Mouse (Mus musculus) layer of hippocampus, postnatal 14 days (tissue): ENCODE measurements around the gene Atp2b2. TPM values are rescaled to one million over a fixed set of nuclear protein-coding genes. Genes with fewer than 3 reads are reported as not detected.

Experiments used
- DNase-seq, 2 experiments: peaks; one replicate each; pipeline ENCODE4 v3.0.0; 2021 to 2022; ENCODE audit warnings: low spot score in 2 of 2, mixed read lengths in 1 of 2
- total RNA-seq, 2 experiments: library from RNA; stranded (reverse); gene quantifications; 2 replicates each; pipeline ENCODE4 v1.2.3; 2021

Gene Atp2b2
- total RNA-seq, 2 experiments from 2014 or later: 310 to 322 TPM

- DNase-seq: no peak
Measured at GRCm38 (mm10) chr6:113957232-113957940, 85.0 kb downstream of the Atp2b2 start.

GRCm38 (mm10) chr6:113947515-113947914 lies 94.9 kb downstream of the Atp2b2 start:
- no peak for DNase-seq

DNA sequence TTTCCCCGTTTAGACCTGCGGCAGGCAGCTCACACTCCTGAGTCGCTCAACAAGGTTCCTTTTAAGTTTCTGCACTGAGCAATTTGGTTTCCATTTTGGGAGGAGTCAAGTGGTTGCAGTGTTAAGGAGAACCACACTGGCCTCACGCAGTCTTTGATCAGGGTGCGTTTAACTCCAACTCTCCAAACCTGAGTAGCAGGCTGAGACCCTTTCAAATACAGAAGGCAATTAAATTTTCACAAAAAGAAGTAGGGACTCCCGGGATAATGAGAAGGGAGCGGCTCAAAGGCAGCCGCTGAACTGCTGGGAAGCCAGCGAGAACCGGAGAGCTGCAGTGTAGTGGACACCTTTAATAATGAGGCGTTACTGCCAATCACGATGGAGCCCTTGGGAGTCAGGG lies 100.1 kb downstream of the Atp2b2 start:
- DNase-seq: no peak

DNA sequence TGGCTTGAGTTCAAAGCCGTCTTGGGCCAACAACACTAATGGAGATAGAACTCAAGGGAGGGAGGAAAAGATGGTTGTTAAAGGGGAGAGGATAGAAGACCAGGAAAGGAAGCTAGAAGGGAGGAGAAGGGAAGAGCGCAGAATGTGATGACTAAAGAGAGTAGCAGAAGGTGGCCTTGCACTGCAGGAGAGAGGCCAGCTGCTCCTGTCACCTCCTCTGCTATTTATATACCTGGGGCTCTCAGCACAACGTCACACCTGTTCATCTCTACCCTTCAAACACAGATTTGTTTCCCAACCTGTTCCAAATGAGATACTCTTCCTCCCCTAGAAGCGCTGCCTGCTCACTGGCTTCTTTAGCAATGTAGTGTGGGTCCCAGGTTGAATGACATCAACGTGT lies 101.1 kb downstream of the Atp2b2 start:
- no peak for DNase-seq

DNA sequence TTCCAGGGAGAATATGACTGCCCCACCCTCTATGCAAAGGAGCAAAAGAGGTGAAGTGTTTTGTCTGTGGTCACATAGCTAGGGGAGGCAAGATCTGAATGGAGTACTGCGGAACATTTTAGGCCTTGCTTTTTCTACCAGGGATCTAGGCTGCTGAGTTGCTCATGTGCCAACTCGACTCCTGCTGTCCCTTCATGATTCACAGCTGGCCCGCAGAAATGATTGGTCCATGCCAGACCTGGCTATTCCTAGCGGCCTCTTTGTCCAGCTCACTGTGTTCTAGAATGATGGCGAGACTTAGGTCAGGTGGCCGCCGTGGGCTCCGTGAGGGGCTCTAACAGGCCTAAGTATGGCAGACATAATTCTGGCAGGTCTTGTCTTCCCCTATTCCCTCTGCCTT lies 103.0 kb downstream of the Atp2b2 start:
- no peak for DNase-seq

DNA sequence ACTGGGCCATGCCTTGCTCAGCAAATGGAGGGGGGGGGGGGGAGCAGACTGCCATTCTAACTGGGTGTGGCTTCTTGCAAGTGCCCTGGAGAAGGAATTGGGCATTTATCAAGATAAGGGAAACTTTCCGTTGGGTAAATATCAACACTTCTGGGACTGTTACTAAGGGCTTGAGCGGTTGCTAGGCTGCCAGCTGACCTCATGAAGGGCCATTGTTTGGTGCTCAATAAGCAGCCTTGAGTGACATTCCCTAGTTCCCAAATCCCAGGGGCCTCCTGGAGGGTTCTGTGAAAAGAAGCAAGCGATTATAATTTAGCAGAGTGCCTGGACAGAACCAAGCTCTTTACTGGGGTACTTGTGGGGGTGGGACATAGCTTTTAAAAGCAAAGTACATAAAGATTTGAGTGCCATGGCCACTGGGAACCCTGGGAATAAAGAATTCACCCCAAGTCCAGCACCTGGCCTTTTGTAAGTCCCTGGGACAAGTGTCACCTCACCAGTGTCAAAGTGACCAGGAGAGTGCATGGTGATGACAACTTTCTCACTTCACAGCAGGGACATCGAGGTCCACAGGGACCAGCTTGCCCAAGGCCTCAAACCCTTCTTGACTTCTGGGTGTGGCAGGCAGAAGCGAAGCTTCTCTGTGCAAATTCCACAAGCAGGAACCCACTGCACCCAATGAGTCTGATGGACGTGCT lies 105.5 kb downstream of the Atp2b2 start:
- peak in 1 of 2 experiments; percentile 33 for DNase-seq

GRCm38 (mm10) chr6:113936111-113936510 lies 106.3 kb downstream of the Atp2b2 start:
- peak in 1 of 2 experiments; percentile 44 for DNase-seq

DNA sequence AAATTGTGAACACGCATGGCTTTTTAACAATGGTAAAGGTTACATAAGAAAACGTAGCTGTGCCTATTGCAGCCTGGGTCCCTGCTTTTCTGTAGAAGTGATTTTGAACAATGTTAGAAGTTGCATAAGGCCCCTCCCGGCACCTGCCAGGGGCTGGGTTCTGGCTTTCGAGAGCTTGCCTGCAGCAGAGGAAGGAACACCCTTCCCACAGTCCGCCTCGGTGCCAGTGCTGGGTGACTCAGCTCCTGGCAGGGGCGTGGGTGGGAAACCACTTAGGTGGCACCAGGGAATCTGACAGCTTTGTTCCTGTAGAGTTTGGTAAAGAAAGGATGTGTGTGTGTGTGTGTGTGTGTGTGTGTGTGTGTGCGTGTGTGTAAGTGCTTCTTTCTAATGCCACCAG lies 107.7 kb downstream of the Atp2b2 start:
- peak; percentile 57 to 68 for DNase-seq

DNA sequence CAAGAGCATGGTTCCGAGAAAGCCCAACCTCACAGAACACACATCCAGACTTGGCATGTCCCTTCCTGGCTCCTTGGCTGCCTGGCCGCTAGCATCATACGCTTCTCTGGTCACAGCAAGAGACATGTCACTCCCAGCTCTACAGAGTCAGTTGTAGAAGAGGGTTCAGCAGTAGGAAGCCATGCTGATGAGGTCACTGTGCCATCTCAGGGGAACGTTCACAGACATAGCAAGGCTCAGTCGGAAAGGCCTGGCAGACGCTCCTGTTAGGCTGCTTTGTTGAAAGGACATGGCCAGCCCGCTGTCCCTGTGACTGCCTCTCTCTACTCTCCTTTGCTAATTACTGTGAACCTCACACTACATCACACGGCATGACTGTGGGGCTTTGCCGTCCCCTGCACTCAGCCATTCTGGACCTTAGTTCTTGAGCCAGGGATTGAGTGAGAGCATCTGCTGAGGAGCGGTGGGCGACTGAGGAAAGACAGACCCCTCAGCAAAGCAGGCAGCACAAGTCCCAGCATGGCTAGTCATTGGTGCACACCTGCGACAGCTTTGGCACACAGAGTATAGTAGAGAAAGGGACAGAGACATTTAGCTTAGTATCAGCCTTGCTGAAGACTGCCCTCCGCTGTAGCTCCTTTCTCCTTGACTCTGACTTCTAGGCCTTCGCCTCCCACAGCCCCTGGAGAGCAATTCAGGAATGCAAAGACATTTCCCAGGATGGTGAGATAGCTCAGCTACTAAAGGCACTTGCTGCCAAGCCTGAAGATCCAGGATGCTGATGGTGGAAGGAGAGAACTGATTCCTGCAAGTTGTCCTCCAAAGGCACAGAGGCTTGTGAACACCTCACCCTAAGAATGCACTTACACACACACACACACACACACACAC lies 108.9 kb downstream of the Atp2b2 start:
- no peak for DNase-seq

DNA sequence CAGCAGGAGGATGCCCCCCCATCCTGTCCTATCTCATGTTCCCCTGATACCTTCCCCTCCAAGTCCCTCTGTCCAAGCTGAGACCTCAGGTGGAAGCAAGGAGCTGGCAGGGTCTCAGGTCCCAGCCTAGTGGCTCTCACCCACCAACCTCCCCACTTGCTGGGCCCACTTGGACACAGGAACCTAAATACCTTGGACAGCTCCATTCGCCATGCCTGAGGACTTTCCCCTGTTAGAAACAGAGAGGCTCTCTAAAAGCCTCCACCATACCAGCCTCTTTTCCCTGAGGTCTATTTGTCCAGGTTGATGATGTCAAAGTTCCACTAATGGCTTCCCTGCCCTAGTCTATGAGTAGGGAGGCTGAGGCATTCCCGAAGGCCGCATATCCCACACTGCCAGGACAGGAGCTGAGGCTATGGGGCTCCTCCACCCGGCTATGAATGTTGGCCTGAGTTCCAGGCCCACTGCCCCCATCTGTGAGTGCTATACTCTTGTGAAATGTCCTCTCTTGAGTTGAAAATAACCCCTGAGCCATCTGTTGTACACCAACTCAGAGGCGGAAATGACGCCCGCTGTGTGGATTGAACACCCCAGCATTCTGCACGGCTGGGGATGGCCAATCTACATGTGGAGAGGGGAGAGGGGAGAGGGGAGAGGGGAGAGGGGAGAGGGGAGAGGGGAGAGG lies 113.1 kb downstream of the Atp2b2 start:
- no peak for DNase-seq

DNA sequence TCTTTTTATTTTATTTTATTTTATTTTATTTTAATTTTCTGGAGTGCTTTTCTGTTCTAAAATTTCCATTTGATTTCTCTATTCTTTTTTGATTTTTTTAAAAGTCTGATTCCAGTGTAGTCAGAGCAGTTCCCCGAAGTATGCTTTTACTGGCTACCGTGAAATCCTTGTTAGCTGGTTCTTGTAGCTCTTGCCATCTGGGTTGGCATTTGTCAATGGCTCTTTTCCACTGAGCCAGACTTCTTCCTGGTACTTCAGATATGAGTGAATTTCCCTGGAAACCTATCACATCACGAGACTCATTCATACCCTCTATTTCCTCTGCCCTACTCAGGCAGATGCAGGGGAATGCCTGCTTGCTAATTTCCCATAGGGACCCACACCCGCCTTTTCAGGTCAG lies 119.2 kb downstream of the Atp2b2 start:
- DNase-seq: peak in 1 of 2 experiments; percentile 58

- no peak for DNase-seq
Measured at GRCm38 (mm10) chr6:113920466-113920865, 121.9 kb downstream of the Atp2b2 start.

GRCm38 (mm10) chr6:113912753-113913152 lies 129.7 kb downstream of the Atp2b2 start:
- DNase-seq: no peak

- DNase-seq: no peak
Measured at GRCm38 (mm10) chr6:113911094-113911493, 131.3 kb downstream of the Atp2b2 start.

DNA sequence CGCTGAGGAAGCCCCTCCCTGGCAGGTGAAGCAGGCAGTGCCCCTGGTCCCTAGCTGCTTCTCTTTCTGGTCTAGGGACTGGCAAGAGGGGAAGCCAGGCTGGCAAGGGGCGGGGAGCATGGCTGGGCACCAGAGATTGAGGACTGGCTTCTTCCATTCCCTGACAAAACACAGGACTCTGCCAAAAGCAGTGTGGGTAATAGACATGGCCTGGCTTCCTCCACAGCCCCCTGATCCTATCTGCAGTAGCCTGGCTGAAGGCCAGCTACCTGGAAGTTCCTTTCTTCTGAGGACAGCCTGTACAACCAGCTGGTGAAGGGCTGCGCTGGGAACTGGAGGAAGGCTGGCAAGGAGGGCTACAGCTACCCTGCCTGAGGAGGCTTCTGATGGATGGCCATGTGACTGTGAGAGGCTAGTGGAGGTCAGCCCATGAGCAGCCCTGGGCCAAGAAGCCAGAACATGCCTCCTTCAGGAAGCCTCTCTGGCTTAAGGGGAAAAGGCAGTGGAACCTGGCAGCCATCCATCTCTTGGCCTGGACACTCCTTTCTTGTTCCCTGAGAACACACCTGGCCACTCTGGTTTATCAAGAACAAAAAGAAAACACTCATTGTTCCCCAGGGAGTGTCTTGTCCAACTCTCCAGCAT lies 131.9 kb downstream of the Atp2b2 start:
- DNase-seq: no peak

GRCm38 (mm10) chr6:113909836-113910235 lies 132.6 kb downstream of the Atp2b2 start:
- no peak for DNase-seq

- no peak for DNase-seq
Measured at GRCm38 (mm10) chr6:113908066-113908465, 134.3 kb downstream of the Atp2b2 start.

- no peak for DNase-seq
Measured at GRCm38 (mm10) chr6:113904406-113904805, 138.0 kb downstream of the Atp2b2 start.

- no peak for DNase-seq
Measured at GRCm38 (mm10) chr6:113896023-113896422, 146.4 kb downstream of the Atp2b2 start.

DNA sequence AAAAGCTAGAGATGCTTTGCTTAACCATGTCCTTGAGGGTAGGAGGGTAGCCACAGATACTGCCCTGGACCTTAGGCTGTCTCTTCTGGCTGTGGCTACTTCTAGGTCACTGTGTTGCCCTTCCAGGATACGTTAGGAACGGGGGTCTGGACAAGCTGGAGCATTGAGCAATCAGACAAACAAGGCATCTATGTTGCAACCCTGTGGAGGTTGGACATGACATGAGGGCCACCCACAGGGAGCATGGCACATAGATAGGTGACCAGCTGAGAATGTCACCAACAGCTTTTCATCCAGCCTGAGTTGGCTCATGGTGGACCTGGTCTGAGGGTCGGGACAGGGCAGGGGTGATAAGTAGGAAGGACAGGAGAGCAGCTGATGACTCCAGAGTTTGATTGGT lies 148.4 kb downstream of the Atp2b2 start:
- no peak for DNase-seq
